Mouse (Mus musculus): ENCODE results near the gene Ccdc181.
"Not testable (repeated sequence)": the region's sequence is repeated elsewhere in the genome, so short reads cannot be mapped to it uniquely, and the experiment has no call there.

Gene Ccdc181

DNA sequence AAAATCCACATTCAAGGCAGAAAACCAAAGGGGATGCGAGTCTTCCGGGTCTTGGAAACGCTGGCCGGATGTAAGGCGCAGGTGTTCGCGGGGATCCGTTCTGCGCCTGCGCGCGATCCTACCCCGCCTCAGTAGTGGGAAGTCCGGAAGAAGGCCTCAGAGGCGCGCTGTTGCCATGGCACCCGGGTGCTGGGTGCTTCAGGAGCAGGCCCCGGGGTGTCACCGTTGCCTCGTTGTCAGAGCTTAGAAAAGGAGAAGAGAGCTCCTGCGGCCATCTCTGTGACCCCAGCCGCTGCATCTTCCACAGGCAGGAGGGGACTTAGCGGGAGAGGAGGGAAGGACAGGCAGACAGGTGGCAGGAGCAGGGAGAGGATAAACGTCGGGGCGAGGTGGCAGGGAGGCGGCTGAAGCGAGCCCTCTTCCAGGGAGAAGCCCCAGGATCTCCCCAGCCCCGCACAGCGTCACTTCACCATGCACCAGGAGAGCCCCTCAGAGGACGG lies at the start of gene Ccdc181:
Ccdc181 (plus strand) TSS at position 131 of the 500 bp plus-strand sequence.
- in situ Hi-C loops (cut with MseI, MboI), result no loop called here

DNA sequence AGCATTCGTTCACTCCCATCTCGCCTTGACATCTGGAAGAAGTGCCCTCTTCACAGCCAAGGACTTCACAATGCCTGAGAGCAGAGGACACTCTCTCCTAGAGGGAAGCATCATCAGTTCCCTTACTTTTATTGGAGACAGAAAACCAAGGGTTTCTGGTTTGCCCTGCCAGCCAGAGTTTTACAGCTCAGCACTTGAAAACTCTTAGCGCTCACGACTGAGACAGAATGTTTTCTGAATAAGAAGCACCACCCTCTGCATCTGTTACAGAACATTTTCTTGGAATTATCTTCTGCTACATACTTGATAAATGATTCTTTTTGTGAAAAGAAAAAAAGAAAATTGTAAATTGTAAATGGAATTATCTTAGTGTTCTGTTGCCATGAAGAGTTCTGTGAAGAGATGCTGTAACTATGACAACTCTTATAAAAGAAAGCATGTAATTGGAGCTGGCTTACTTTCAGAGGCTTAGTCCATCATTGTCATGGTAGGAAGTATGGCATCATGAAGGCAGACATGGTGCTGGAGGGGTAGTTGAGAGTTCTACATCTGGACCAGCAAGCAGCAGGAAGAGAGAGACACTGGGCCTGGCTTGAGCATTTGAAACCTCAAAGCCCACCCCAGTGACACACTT lies 43.3 kb upstream of the Ccdc181 start:
- in situ Hi-C loops (cut with MseI, MboI), result not testable (repeated sequence)

DNA sequence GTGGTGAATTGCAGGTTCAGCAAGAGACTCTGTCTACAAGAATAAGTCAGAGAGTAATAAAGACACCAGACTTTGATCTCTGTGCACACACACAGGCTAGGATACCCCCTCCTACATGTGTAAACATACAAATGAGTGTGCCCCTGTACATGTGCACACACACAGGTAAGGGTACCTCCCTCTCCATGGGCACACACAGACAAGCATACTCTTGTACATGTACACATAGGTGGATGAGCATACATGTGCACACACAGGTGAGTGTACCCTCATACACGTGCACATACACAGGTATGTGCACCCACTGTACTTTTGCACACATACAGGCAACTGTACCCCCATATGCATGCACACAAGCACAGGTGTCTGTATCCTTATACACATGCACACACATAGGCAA lies 41.9 kb upstream of the Ccdc181 start:
- in situ Hi-C loops (cut with MseI, MboI), result no loop called here

DNA sequence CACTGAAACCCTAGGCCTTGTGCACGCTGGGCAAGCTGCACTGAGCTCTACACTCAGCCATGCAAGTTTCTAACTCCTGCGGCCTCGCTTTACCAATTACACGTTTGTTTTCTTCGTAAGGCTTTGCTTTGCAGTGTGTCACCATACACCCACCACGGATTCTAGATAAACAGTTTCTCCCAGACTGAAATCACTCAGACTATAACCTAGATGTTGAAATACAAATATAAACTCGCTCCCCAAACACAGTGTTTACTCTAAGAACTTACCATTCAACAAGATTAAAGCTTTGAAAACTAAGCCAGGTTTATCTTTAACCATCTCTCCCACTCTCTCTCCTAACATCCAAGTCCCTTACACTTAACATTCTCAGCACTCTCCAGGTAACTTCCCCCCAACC lies 40.3 kb upstream of the Ccdc181 start:
- in situ Hi-C loops (cut with MseI, MboI), result no loop called here

DNA sequence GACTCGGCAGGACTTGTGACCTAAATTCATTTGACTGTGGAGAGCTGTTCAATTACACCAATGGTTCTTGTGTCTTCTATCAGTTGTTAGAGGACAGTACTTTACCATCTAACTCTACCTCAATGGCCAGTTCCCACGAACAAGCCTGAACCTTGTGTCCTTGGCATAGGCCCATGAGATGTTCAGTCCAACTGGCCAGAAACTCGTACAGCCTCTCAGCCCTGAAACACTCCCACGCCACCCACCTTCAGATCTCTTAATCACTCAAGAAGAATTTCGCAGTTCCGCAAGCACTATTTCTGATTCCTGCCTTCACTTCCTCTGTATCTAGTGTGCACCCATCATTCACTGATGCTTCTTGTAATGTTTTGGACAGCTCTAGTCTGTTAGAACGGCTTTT lies 39.3 kb upstream of the Ccdc181 start:
- in situ Hi-C loops (cut with MseI, MboI), result no loop called here

DNA sequence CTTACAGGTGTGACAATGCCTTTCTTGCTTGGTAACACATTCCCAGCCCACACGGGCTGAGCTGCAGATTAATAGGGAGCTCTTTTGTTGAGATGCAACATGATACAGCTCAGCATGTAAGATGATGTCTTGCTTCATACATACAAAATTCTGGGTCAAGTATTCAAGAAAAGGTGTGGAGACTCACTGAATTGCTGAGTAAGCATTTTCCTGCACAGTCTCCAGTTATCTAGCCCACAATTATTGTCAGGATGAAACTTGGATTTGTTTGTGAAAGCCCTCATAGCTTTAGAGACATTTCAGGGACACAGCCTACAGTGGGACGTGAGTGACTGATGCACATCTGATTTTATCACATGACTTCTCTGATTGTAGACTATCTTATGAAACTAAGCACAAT lies 33.9 kb upstream of the Ccdc181 start:
- in situ Hi-C loops (cut with MseI, MboI), result no loop called here

DNA sequence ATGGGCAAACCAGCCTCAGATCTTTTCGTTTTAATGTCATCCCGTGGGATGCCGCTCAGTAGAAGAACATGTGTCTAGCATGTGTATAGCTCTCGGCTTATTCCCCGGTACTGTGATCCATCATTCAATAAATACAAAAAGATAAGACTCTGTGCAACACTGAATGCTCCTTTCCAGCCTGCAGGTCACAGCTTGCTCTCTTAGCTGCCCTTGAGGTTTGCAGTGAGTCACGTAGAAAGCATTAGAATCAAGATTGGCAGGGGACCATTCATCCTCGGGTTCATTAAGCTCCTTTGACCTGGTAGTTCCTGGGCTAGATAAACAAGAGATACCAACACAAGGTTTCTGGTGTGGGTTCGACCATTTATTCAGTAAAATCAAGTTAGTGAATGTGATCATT lies 32.6 kb upstream of the Ccdc181 start:
- in situ Hi-C loops (cut with MseI, MboI), result no loop called here

DNA sequence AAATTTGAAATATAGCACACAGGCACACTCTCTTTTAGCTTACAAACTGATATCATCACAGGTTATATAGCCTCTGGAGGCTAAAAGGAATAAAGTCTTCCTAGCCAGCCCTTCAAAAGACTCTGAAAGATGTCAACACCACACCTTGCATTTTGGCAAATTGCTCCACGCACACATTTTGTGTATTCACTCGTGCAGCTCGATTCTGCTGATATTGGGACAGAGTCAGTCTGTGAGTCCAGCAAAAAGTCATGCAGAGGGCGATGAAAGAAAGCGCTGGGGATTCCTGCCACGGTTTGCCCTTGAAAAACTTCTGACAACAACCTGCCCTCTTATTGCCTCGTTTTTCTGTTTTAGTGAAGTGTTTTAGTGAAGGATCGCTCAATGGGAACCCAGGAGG lies 27.9 kb upstream of the Ccdc181 start:
- in situ Hi-C loops (cut with MseI, MboI), result no loop called here

DNA sequence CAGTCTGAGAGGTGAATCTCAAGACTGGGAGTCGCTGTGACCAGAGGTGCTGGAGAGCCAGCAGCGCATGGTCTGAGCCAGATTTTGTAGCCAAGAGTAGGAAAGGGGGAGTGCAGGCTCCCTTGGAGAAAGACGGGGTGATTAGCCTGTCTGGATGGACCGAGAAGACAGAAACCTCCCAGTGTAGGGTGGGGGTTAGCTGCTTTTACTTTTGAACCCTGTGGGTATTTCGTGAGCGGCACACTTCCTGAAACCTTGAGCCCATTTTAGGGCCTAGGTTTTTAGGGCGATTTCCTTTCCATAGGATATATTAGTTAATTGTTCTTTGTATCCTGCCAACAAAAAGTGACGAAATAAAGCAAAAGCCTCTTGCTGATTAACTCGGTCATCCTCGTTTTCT lies 27.4 kb upstream of the Ccdc181 start:
- in situ Hi-C loops (cut with MseI, MboI), result no loop called here

DNA sequence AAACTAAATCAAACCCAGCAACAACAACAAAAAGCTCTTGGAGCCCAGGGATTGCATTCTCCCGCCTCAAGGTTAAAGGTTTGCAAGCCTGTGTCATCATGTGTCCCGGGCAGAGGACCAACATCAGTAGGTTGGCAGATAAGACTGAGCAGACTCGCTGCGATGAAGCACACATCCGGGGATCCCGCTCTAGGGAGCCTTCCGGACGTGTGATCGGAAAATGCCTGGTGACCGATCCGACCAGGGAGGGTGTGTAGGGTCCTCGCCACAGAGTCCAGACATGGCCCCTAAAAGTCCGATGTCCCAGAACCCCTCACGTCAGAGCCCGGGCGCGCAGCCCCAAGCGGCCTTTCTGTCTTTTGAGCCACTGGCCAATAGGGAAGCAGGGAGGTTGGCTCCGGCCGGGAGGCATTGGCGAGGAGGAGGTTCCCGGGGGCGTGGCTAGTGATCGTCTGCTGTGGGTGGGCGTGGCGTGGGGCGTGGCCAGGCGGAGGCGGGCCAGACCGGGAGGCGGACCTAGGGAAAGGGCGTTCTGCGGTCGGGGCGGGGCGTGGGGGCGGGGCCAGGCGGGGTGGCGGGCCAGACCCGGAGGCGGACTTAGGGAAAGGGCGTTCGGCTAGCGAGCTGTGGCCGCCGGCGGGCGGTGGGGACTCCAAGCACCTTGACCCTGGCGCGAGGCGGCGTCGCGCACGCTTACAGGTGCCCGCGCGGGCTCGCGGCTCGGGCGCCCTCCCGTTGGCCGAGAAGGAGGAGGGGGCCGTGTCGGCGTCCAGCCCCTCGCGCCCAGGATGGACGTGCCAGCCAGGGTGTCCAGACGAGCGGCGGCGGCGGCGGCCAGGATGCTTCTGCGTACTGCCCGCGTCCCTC lies 26.7 kb upstream of the Ccdc181 start, which contains the start of gene Slc19a2:
Slc19a2 (plus strand) TSS at position 582 of the 867 bp plus-strand sequence.
- in situ Hi-C loops (cut with MseI, MboI), result no loop called here

DNA sequence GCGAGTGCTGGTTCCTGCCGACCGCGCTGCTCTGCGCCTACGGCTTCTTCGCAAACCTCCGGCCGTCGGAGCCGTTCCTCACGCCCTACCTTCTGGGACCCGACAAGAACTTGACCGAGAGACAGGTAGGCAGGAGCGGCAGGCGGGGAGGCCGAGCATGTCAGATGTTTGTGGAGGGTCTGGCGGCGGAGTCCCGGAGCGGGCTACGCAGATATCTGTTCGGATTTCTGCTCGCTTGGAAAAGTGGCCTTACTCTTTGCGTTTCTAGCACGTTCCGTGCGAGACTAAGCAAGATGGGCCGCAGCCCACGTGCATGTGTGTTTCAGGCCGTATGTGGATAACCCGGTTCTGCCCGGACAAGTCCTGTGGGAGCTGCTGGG lies 26.1 kb upstream of the Ccdc181 start:
- in situ Hi-C loops (cut with MseI, MboI), result no loop called here

DNA sequence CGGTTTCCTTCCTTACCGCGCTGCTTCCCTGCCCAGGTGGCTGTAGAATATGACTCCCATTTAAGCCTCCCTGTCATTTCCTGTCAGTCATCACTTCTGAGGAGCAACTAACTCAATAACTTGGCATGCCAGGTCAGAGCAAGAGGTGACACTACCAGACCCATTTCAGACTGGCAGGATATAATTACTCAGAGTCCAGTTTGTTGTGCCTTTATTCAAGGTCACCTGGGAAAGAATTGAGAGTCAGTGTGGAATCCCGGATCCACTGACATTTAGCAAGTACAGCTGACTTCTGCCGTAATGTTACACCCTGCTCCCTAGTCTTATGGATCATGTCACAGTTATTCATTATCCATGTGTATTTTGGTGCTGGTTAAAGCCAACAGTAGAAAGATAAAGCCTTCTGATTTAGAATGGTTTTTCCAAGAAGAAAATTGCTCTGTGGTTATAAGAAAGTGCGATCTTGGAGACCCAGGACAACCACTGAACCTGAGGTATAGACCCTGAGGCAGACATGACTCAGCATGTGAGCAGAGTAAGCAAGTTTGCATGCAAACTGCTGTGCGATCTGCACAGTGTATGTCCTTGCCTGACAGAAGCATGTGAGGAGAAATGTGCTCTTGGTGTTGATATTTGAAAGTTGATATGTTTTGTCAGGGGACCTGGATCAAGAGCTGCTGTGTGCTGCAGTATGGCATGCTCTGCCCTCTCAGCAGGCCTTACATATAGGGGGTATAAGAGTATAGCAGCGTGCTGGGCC lies 24.8 kb upstream of the Ccdc181 start:
- in situ Hi-C loops (cut with MseI, MboI), result no loop called here

DNA sequence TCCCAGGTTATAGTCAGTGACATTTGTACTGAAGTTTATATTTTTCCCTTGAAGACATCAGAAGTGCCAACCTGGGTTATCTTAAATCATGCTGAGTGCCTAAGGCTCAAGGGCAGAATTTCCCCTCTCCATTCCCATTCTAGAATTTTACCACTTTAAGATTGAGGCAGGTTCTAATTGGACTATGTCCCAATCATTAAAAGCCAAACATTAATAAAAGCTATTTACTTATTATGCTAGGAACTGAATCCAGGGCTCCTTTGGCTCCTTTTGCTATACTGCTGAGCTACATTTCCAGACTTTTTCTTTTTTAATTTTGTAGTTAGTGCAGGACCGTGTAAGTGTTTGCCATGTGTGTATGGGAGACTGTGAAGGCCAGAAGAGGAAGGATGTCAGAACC lies 23.9 kb upstream of the Ccdc181 start:
- in situ Hi-C loops (cut with MseI, MboI), result no loop called here

DNA sequence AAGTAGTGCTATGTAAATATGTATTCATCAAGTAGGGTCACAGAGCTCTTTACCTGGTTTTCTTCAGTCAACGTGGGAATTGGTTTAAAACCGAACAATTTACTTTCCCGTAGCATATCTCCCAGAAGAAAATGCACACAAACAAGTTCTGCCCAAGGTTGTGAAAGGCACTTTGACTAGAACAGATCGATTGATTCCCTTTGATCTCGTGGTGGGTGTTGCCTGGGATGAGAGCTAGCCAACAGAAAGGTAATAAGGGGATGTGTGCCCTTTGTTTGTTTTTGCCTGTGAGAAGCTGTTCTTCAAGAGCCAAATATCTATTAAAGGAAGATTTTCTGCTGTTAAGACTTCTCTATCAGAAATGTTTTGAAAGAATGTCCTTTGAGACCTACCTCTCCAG lies 22.8 kb upstream of the Ccdc181 start:
- in situ Hi-C loops (cut with MseI, MboI), result no loop called here

DNA sequence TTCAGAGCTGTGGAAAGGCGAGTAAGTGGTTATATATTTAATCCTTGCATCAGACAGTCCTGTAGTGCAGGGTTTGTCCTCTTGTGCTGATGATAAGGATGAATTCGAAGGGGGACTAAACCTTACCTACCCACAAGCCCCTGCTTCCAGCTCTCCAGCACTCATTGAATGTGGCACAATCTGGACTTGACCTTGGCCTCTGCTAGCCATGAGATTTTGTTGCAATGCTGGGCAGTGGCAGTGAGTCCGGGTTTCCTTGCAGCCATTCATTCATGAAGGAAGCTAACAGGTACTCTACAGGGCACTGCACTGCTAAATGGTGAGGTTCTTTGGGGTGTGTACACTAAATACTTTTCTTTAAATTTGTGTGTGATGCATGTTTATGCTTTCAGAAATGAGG lies 20.5 kb upstream of the Ccdc181 start:
- in situ Hi-C loops (cut with MseI, MboI), result no loop called here

DNA sequence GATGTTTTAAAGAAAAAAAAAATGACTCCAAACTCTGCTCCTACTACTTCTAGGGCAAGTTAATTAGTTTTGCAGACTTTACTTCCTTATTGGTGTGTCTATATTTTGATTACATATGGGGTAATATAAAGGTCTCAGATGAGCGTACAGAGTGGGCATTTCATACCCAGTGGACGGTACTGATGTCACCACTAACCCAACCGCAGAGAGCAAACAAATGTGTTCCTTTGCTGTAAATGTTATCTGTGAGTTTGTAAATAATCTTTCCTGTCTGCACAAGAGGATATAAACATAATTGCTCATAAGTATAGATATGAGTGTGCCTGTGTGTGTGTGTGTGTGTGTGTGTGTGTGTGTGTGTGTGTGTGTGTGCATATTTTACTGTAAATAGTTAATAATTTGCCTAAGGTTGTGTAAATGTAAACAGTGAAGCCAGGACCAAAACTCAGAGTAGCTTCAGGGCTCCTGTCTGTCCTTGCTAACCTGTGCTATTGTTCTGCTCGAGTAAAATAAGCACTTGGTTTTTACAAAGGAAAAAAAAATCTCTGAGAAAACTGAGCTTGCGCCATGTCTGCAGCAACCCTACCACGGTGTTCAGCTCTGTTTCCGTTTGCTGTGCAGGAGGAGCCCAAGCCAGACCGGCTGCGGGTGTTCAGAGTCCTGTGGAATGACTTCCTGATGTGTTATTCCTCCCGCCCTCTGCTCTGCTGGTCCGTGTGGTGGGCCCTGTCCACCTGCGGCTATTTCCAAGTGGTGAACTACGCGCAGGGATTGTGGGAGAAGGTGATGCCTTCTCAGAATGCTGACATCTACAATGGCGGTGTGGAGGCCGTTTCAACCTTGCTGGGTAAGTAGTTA lies 15.0 kb upstream of the Ccdc181 start:
- in situ Hi-C loops (cut with MseI, MboI), result no loop called here

DNA sequence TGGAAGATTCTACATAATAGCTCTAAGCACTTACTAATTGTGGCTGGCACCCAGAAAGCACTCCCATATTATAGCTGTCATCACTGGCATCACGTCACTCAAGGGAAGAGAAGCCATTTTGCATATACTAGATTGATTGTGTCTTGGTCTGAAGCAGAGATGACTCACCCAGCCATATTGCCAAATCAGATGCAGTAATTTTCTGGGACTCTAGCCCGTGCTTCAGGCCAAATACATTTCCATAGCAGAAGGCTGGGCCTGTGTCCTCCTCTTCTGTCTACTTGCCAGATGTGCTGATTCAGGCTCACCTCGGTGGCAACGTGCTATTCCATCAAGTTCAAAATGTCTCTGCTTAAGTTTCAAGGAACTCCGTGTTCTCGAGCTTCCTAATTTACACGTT lies 13.8 kb upstream of the Ccdc181 start:
- in situ Hi-C loops (cut with MseI, MboI), result no loop called here

DNA sequence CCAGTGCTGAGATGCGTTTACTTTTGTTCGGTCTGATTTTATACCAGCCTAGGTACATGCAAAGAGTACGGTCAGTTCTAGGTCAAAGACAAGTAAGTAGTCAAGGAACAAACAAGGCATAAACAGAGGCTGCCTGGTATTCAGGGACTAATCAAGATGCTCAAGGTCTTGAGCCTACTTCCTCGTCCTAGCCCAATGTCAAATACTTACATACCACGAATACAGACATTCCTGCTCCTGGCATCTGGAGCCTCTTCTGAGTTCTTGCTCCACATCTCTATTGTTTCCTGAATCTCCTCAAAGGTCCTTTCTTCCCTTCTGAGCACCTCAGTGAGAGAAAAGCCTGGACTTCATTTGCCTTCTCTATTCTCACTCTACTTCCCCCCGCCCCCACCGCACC lies 4.4 kb upstream of the Ccdc181 start:
- in situ Hi-C loops (cut with MseI, MboI), result no loop called here

DNA sequence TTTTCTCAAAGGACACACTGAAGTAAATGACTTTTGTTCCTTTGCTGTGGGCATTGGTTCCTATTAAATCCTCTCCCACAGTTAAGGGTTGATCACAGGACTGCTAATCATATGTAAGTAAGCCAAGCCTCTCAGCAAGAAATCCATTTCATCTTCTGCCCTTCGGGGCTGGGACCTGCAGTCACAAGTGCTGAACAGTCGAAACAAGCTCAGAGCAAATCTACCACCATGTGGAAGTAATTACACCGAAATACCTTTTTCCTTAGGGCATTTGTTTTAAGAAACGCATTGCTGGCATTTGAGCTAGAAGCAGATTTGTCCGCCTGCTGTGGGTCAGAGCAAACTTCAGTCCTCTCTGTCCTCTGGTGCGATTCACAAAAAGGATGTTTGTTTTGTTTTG lies 1.7 kb upstream of the Ccdc181 start:
- in situ Hi-C loops (cut with MseI, MboI), result no loop called here

DNA sequence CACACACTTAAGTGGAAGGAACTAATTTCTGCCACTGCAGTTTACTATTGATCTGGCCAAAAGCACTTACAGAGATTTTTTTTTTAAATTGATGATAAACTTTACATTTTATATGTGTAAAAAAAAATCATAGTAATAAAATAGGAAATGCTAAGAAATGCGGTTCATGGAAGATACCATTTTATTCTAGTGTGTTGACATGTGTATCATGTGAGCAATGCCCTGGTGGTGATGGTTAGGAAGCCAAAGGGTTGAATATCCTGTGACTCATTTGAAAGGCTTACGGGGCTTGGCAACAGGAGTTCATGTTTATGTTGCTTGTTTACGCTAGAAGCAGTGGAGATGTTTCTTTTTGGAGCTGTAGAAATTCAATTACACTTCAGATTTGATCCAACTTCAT lies 1.2 kb downstream of the Ccdc181 start:
- in situ Hi-C loops (cut with MseI, MboI), result no loop called here

DNA sequence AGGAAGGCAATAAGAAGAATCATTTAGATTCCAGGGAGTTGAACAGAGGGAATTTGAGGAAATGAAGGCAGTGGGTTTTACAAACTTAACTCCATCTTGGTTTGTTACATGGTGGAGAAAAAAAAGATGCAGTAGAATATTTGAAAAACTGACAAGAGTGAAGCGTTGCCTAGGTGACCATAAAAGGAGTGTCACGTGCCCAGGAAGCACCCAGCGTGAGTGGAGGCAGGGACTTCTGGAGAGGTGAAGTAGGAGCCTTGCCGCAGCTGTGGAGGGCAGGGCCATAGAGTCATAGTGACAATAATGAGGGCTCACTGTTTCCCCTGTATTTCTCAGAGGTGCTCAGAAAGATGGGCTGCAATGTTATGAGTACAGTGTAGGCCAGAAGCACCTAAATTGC lies 3.9 kb downstream of the Ccdc181 start:
- in situ Hi-C loops (cut with MseI, MboI), result no loop called here

Data from mouse trophoblast stem cell (cell line).